Mouse (Mus musculus) gastrocnemius, postnatal 4 days (tissue): Measurements from ENCODE around the gene Flot2. TPM values are rescaled to one million over a fixed set of nuclear protein-coding genes. Genes with fewer than 3 reads are reported as not detected.

ENCODE experiments used
- DNase-seq, 2 experiments: peaks; one replicate each; pipeline ENCODE4 v3.0.0; 2021 to 2022; ENCODE audit warnings: low spot score in 2 of 2, mixed read lengths in 2 of 2
- microRNA-seq: library from miRNA; unstranded; fragments of <30 nt; microRNA quantifications from one replicate; pipeline ENCODE4 v1.2.0, GENCODE M21; 2021
- total RNA-seq, 2 experiments: library from RNA; stranded (reverse); gene quantifications; 2 replicates each; pipeline ENCODE4 v1.2.3; 2021

Gene Flot2
- total RNA-seq, 2 experiments from 2014 or later: 70.3 to 76.4 TPM

DNA sequence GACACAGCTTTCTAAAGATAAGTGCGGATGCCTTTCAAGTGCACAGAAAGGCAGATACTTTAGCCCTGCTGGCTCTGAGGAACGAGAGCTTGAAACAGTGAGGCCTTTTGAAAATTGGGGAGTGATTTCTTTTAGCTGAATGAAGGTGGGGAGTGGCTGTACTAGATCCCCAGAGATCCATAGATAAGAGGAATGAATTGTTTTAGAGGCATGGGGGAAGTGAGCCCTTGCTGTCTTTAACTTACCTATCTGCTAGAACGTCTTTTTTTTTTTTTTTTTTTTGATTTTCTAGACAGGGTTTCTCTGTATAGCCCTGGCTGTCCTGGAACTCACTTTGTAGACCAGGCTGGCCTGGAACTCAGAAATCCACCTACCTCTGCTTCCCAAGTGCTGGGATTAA is 59.3 kb downstream of the Flot2 start:
- no peak for DNase-seq

DNA sequence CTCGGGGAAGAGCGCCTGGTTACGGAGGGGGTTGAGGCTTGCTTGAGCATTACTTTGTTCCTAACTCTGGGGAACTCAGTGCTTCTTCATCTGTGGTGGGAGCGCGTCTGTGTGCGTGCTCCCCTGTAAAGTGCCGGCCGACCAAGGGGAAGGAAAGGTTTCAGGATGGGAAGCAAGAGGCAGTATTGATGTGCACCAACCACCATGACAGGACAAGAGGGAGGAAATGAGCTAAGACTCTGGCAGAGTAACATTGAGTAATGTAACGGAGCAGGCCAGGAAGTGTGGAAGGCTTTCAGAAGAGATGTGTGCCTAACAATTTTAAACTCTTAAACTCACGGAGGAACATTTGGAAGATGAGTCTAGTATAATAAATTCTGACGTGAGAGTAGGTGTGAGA is 63.0 kb downstream of the Flot2 start:
- no peak for DNase-seq

GRCm38 (mm10) chr11:78102142-78102541 is 64.4 kb downstream of the Flot2 start:
- DNase-seq: no peak

- DNase-seq: no peak
These were observed 65.4 kb downstream of the Flot2 start for GRCm38 (mm10) chr11:78102958-78103747.

DNA sequence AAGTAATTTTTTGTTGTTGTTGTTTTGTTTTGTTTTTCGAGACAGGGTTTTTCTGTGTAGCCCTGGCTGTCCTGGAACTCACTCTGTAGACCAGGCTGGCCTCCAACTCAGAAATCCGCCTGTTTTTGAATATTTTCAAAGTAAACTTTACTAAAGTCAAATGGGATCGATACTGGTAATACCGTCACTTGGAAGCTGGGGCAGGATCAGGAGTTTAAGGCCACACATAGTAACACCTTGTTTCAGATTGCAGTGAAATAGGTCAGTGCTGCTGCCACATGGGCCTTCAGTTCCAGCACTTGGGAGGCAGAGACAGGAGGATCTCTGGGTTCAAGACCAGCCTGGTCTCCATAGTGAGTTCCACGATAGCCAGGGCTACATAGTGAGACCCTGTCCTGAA is 66.8 kb downstream of the Flot2 start:
- DNase-seq: no peak

Small RNA genes within 50 kb of the gene (microRNA-seq; reads per million reads assigned to microRNA genes)
- 30.3 reads per million, percentile 40 among the genes with 10 or more reads in this experiment for gene Mir144
- gene Mir451a: not detected
- not detected for gene Mir451b

Other genes starting within 250 kb of the Flot2 start
- gene Pipox, start 143.8 kb upstream of the Flot2 start, total RNA-seq: under 1 TPM; 0.34 to 0.57 TPM
- 1 to 10 TPM in 1 of 2 experiments, under 1 TPM in 1; 0.21 to 1.0 TPM for gene Sez6, start 107.1 kb upstream of the Flot2 start, total RNA-seq
- gene Phf12, start 55.2 kb upstream of the Flot2 start, total RNA-seq: 10 to 100 TPM; 35.4 to 39.9 TPM
- gene Dhrs13, start 5.7 kb upstream of the Flot2 start, total RNA-seq: 1 to 10 TPM; 6.2 to 7.6 TPM
- gene Eral1, start 42.5 kb downstream of the Flot2 start, total RNA-seq: 10 to 100 TPM; 20.9 to 21.4 TPM
- gene Fam222b, start 56.7 kb downstream of the Flot2 start, total RNA-seq: 10 to 100 TPM; 10.4 to 11.6 TPM
- gene Traf4, start 127.7 kb downstream of the Flot2 start, total RNA-seq: 10 to 100 TPM; 36.5 to 41.4 TPM
- gene Nek8, start 138.7 kb downstream of the Flot2 start, total RNA-seq: 1 to 10 TPM; 6.6 to 7.5 TPM
- 10 to 100 TPM; 12.6 to 16.0 TPM for gene Tlcd1, start 138.8 kb downstream of the Flot2 start, total RNA-seq
- gene Rpl23a, start 145.7 kb downstream of the Flot2 start, total RNA-seq: 1,000 to 10,000 TPM; 1,488 to 1,617 TPM
- 10 to 100 TPM; 43.9 to 45.7 TPM for gene Rab34, start 150.5 kb downstream of the Flot2 start, total RNA-seq
- gene Proca1, start 155.5 kb downstream of the Flot2 start, total RNA-seq: 1 to 10 TPM; 1.9 to 2.4 TPM
- 10 to 100 TPM; 59.4 to 64.3 TPM for gene Sdf2, start 207.8 kb downstream of the Flot2 start, total RNA-seq
- 10 to 100 TPM; 45.1 to 49.0 TPM for gene Supt6, start 208.1 kb downstream of the Flot2 start, total RNA-seq
- gene 2610507B11Rik, start 223.8 kb downstream of the Flot2 start, total RNA-seq: 100 to 1,000 TPM; 104 to 108 TPM